Mouse (Mus musculus) forebrain, embryonic 14.5 days (tissue): ENCODE data around the gene Arl5a. TPM values are rescaled to one million over a fixed set of nuclear protein-coding genes. Genes with fewer than 3 reads are reported as not detected.

ENCODE experiments used
- ATAC-seq: fragments of 200-750 bp; cut with Nextera tagmentation; 2 replicates; pipeline ENCODE4 v1.8.0; 2017; ENCODE audit warnings: mild to moderate bottlenecking, moderate library complexity
- DNase-seq: peaks from one replicate; pipeline ENCODE4 v3.0.0-alpha.2; 2015; ENCODE audit warnings: low spot score
- H3K27ac ChIP-seq: fragments of 300-500 bp; sonication (generic); 2 replicates; pipeline ENCODE4 v1.5.1; 2014; ENCODE audit warnings: low read depth, mild to moderate bottlenecking, control low read depth, low read length, moderate library complexity
- H3K27me3 ChIP-seq: fragments of 300-500 bp; sonication (generic); replicated peaks from 2 replicates; pipeline ENCODE4 v1.6.1; 2014; ENCODE audit warnings: low read length, control low read depth, mixed read lengths; ENCODE audit not compliant: control insufficient read depth, insufficient read depth
- H3K36me3 ChIP-seq: fragments of 300-500 bp; sonication (generic); 2 replicates; pipeline ENCODE4 v1.6.1; 2014; ENCODE audit warnings: low read length, control low read depth; ENCODE audit not compliant: control insufficient read depth, insufficient read depth
- H3K4me1 ChIP-seq: fragments of 300-500 bp; sonication (generic); 2 replicates; pipeline ENCODE4 v1.6.1; 2014; ENCODE audit warnings: antibody characterized with exemption, low read length, control low read depth; ENCODE audit not compliant: control insufficient read depth, insufficient read depth
- H3K4me2 ChIP-seq: fragments of 300-500 bp; sonication (generic); 2 replicates; pipeline ENCODE4 v1.6.1; 2014; ENCODE audit warnings: mild to moderate bottlenecking, control low read depth, low read length
- H3K4me3 ChIP-seq: fragments of 300-500 bp; sonication (generic); 2 replicates; pipeline ENCODE4 v1.5.1; 2014; ENCODE audit warnings: low read depth, low read length, control low read depth
- H3K9ac ChIP-seq: fragments of 300-500 bp; sonication (generic); 2 replicates; pipeline ENCODE4 v1.6.1; 2014; ENCODE audit warnings: mild to moderate bottlenecking, low read length, control low read depth, moderate library complexity
- H3K9me3 ChIP-seq: fragments of 300-500 bp; sonication (generic); replicated peaks from 2 replicates; pipeline ENCODE4 v1.6.1; 2016; ENCODE audit warnings: low read length, control low read depth, mixed read lengths; ENCODE audit not compliant: control insufficient read depth
- WGBS: fragments of 180-500 bp; shearing (Covaris S2); extraction: QIAGEN DNeasy Blood & Tissue Kit; methylation state at CpG from one replicate; pipeline ENCODE4 v1.1.7; 2014; 5-methylcytosine and 5-hydroxymethylcytosine counted together
- polyA plus RNA-seq: library from polyadenylated mRNA; unstranded; fragments of >200 nt; fragmentation: Nextera tagmentation; extraction: Ambion mirVana; gene quantifications from 2 replicates; pipeline ENCODE4 v1.2.1, GENCODE M21; 2014

Gene Arl5a
- polyA plus RNA-seq, 1 experiment from 2014 or later: 57.6 TPM

GRCm38 (mm10) chr2:52359722-52360121 lies 65.0 kb downstream of the Arl5a start:
- Histone ChIP-seq H3K27me3 (no peaks in the 10 kb centered on the region), H3K9ac (no peak overlapping the region), H3K36me3 (no peaks in the 10 kb centered on the region), H3K9me3 (no peaks in the 10 kb centered on the region), H3K4me3 (no peak overlapping the region), H3K4me1 (no peaks in the 10 kb centered on the region), H3K4me2 (no peak overlapping the region), H3K27ac (no peak overlapping the region)
- ATAC-seq (no peak), DNase-seq (no peak)
- 62% methylated on average over 1 of the region's 1 CpGs for whole genome bisulfite sequencing

- H3K4me1 ChIP-seq: no peaks in the 10 kb centered on the region
- ATAC-seq (no peak), DNase-seq (no peak)
- WGBS: 87% methylated on average over 5 of the region's 5 CpGs
- no peak overlapping the region for H3K4me3 ChIP-seq
- H3K27me3 ChIP-seq: no peaks in the 10 kb centered on the region
- H3K9ac ChIP-seq: no peak overlapping the region
- H3K9me3 ChIP-seq: no peaks in the 10 kb centered on the region
- H3K4me2 ChIP-seq: no peak overlapping the region
- H3K36me3 ChIP-seq: no peaks in the 10 kb centered on the region
- H3K27ac ChIP-seq: no peak overlapping the region
These were observed 66.5 kb downstream of the Arl5a start for GRCm38 (mm10) chr2:52358156-52358555.

GRCm38 (mm10) chr2:52351029-52351428 lies 73.7 kb downstream of the Arl5a start:
- 93% methylated on average over 1 of the region's 1 CpGs for WGBS
- no peaks in the 10 kb centered on the region for H3K36me3 ChIP-seq
- H3K27ac ChIP-seq: no peak overlapping the region
- H3K4me2 ChIP-seq: no peak overlapping the region
- no peaks in the 10 kb centered on the region for H3K4me1 ChIP-seq
- H3K4me3 ChIP-seq: no peak overlapping the region
- ATAC-seq (no peak), DNase-seq (no peak)
- no peaks in the 10 kb centered on the region for H3K27me3 ChIP-seq
- no peaks in the 10 kb centered on the region for H3K9me3 ChIP-seq
- H3K9ac ChIP-seq: no peak overlapping the region

Other genes starting within 250 kb of the Arl5a start
- gene Neb, start 46.4 kb downstream of the Arl5a start, polyA plus RNA-seq: 3.6 and 5.6 TPM in 2 replicates